Mouse (Mus musculus) heart, adult 2 months (tissue): ENCODE measurements at regions not wholly inside any gene's neighbourhood (a gene's known extent, or its start where the extent isn't known, plus 50 kb on each side); places are given as distances from the start of the nearest gene placed in this dataset.

Source experiments
- DNase-seq, 2 experiments: peaks; one replicate each; pipeline ENCODE4 v3.0.0; 2021
- H3K27ac ChIP-seq: fragments of 200-600 bp; 2 replicates; pipeline ENCODE4 v1.8.1; 2022
- H3K27me3 ChIP-seq: fragments of 200-500 bp; 2 replicates; pipeline ENCODE4 v1.6.1; 2012; ENCODE audit warnings: mild to moderate bottlenecking, low read length, inconsistent platforms, mixed read lengths; ENCODE audit not compliant: control insufficient read depth, insufficient read depth
- H3K36me3 ChIP-seq: fragments of 200-500 bp; 2 replicates; pipeline ENCODE4 v1.6.1; 2012; ENCODE audit warnings: low read length, inconsistent platforms; ENCODE audit not compliant: control insufficient read depth, insufficient read depth
- H3K4me1 ChIP-seq: fragments of 200-500 bp; 2 replicates; pipeline ENCODE4 v1.6.1; 2011; ENCODE audit warnings: low read length; ENCODE audit not compliant: control insufficient read depth, insufficient read depth
- H3K4me3 ChIP-seq: fragments of 200-600 bp; 2 replicates; pipeline ENCODE4 v1.8.1; 2022
- H3K79me2 ChIP-seq: fragments of 200-500 bp; replicated peaks from 2 replicates; pipeline ENCODE4 v1.6.1; 2012; ENCODE audit warnings: mild to moderate bottlenecking, inconsistent platforms, low read length, moderate library complexity, mixed read lengths; ENCODE audit not compliant: control insufficient read depth, insufficient read depth
- H3K9ac ChIP-seq: fragments of 200-500 bp; 2 replicates; pipeline ENCODE4 v1.6.1; 2012; ENCODE audit warnings: low read depth, mild to moderate bottlenecking, control low read depth, inconsistent platforms, low read length, mixed read lengths
- CTCF ChIP-seq: fragments of 200-600 bp; IDR thresholded peaks from 2 replicates; pipeline ENCODE4 v1.8.1; 2022; ENCODE audit warnings: antibody characterized with exemption, mild to moderate bottlenecking, moderate library complexity
- EP300 ChIP-seq: fragments of 200-500 bp; IDR thresholded peaks from 2 replicates; pipeline ENCODE4 v1.6.1; 2011; ENCODE audit warnings: low read depth, low read length, control low read depth; ENCODE audit not compliant: insufficient read depth
- POLR2A ChIP-seq: fragments of 200-500 bp; IDR thresholded peaks from 2 replicates; pipeline ENCODE4 v1.6.1; 2011; ENCODE audit warnings: mild to moderate bottlenecking, low read depth, low read length, control low read depth; ENCODE audit not compliant: insufficient read depth
- WGBS: fragments of 180-500 bp; shearing (Covaris S2); methylation state at CpG from one replicate; pipeline ENCODE4 v1.1.7; 2018; 5-methylcytosine and 5-hydroxymethylcytosine counted together
- intact Hi-C: fragments of 180-260 bp; cut with DNase I; formaldehyde crosslinking; loops from one replicate; pipeline ENCODE4 v1.15.1; 2025

- WGBS, result 80% methylated on average over 7 of the region's 7 CpGs
- Histone ChIP-seq H3K9ac (no peak overlapping the region), H3K36me3 (no peaks in the 10 kb centered on the region), H3K4me1 (no peaks in the 10 kb centered on the region), H3K27me3 (no peaks in the 10 kb centered on the region), H3K27ac (no peak overlapping the region), H3K79me2 (no peaks in the 10 kb centered on the region), H3K4me3 (no peak overlapping the region)
- DNase-seq, result no peak
- intact Hi-C loops, result no loop called here
- TF ChIP-seq POLR2A (no peak), EP300 (no peak), CTCF (no peak)
These were observed 236.6 kb upstream of the Sox9 start for GRCm38 (mm10) chr11:112545231-112546010.

GRCm38 (mm10) chr11:112546162-112546561 lies 235.9 kb upstream of the Sox9 start:
- intact Hi-C loops, result no loop called here
- no peaks in the 10 kb centered on the region for H3K36me3 ChIP-seq
- no peak overlapping the region for H3K4me3 ChIP-seq
- H3K79me2 ChIP-seq, result no peaks in the 10 kb centered on the region
- H3K9ac ChIP-seq, result no peak overlapping the region
- DNase-seq, result no peak
- 72% methylated on average over 5 of the region's 5 CpGs for WGBS
- no peak overlapping the region for H3K27ac ChIP-seq
- no peak for TF ChIP-seq POLR2A
- no peak for TF ChIP-seq EP300
- TF ChIP-seq CTCF, result no peak
- H3K4me1 ChIP-seq, result no peaks in the 10 kb centered on the region
- no peaks in the 10 kb centered on the region for H3K27me3 ChIP-seq

DNA sequence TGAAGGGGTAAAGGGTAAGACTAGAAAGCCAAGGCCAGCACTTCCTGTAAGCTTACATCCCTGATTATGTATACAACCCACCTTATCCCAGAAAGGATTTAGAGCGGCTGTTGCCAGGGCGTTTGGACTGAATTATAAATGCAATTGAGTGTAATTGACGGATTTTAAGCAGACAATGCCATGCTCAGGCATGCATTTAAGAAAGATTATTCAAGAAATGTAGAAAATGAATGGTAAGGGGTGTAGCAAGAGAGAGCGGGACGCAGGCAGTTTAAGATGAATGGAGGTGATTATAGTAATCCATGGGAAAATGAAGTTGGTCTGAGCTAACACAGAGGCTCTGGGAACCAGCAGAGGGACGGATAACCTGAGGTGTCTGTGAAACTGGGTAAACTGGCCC lies 229.2 kb upstream of the Sox9 start:
- Histone ChIP-seq H3K9ac (no peak overlapping the region), H3K27ac (no peak overlapping the region), H3K36me3 (no peaks in the 10 kb centered on the region), H3K79me2 (no peaks in the 10 kb centered on the region), H3K27me3 (no peaks in the 10 kb centered on the region), H3K4me3 (no peak overlapping the region), H3K4me1 (no peaks in the 10 kb centered on the region)
- WGBS, result 89% methylated on average over 6 of the region's 6 CpGs
- intact Hi-C loops, result no loop called here
- TF ChIP-seq EP300 (no peak), CTCF (no peak), POLR2A (no peak)
- DNase-seq, result no peak

GRCm38 (mm10) chr11:112563027-112563426 lies 219.0 kb upstream of the Sox9 start:
- TF ChIP-seq CTCF, result no peak
- TF ChIP-seq POLR2A, result no peak
- no peak for TF ChIP-seq EP300
- WGBS, result 88% methylated on average over 9 of the region's 9 CpGs
- H3K36me3 ChIP-seq, result no peaks in the 10 kb centered on the region
- H3K9ac ChIP-seq, result no peak overlapping the region
- no peak overlapping the region for H3K27ac ChIP-seq
- H3K4me3 ChIP-seq, result no peak overlapping the region
- intact Hi-C loops, result no loop called here
- no peaks in the 10 kb centered on the region for H3K27me3 ChIP-seq
- no peak for DNase-seq
- no peaks in the 10 kb centered on the region for H3K79me2 ChIP-seq
- H3K4me1 ChIP-seq, result no peaks in the 10 kb centered on the region

DNA sequence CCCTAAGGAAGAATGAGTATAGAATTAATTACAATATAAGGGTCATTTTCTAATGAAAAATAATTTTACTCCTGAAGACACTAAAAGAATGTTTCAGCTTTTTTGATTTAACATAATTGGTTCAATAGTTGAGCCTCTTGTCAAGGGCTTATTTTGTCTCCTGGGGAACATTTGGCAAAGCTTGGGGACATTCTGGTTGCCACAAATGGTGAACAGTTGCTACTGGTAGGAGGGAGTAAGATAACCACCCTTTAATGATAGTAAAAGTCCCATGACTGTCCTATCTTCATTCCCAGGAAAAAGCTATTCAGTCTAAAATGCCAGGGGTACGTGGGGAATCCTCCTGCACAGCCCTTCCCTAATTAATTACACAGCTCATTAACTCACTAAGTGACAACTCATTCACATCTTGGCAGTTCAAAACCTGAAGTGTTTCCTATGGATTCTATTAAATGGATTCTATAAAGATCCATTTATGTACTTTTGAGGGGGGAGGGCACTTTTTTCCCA lies 217.3 kb upstream of the Sox9 start:
- TF ChIP-seq CTCF (no peak), EP300 (no peak), POLR2A (no peak)

DNA sequence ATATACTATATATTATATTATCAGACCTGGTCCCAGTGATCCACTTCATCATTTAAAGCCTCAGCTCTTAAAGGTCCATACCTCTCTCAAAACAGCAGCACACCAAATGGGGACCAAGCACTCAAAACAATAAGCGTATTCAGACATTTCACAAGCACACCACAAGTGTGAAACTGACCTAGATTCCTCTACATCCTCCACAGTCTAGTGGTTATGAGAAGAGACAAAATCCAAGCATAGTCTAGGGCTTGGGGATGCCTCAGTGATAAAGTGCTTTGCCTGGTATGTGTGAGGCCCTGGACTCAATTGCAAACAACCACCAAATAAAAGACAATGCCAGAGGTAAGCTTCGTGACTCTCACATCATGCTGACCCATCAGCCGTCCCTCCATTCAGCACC lies 216.0 kb upstream of the Sox9 start:
- Histone ChIP-seq H3K79me2 (no peaks in the 10 kb centered on the region), H3K27ac (no peak overlapping the region), H3K4me3 (no peak overlapping the region), H3K4me1 (no peaks in the 10 kb centered on the region), H3K9ac (no peak overlapping the region), H3K36me3 (no peaks in the 10 kb centered on the region), H3K27me3 (no peaks in the 10 kb centered on the region)
- no peak for TF ChIP-seq EP300
- 83% methylated on average over 3 of the region's 3 CpGs for WGBS
- intact Hi-C loops, result no loop called here
- DNase-seq, result no peak

More for the DNA sequence above, 217.3 kb upstream of the Sox9 start:
- Histone ChIP-seq H3K4me3 (no peak overlapping the region), H3K79me2 (no peaks in the 10 kb centered on the region), H3K4me1 (no peaks in the 10 kb centered on the region), H3K36me3 (no peaks in the 10 kb centered on the region), H3K27me3 (no peaks in the 10 kb centered on the region), H3K9ac (no peak overlapping the region), H3K27ac (no peak overlapping the region)
- 17% methylated on average over 1 of the region's 1 CpGs for WGBS
- no peak for DNase-seq
- intact Hi-C loops, result no loop called here
